Comparison of ENCODE assay signal across 28 mouse cellular contexts in genomic region chr1:192368336-192368735, GRCm38 (mm10).
A peak's percentile ranks its signal among the peaks of the same experiment; 100 is the strongest.
DNase-seq lines count a peak whose midpoint lies in the region; ATAC-seq and TF ChIP-seq lines count a peak whose summit lies in the region.
"Had no signal": no experiment of that assay in that cellular context is flagged by ENCODE, and none has a peak within 500 bp of the region (broad histone marks: within the 10 kb centered on the region; RNA-seq: fewer than 3 reads in every experiment).

No protein-coding gene starts in this region.

- H3K9me3 ChIP-seq in midbrain, embryonic 15.5 days: no peaks in the 10 kb centered on the region
- no peaks in the 10 kb centered on the region for H3K9me3 ChIP-seq in midbrain, embryonic 11.5 days (ENCODE audit: control insufficient read depth, low read length)
- H3K9me3 ChIP-seq: embryonic facial prominence, embryonic 12.5 days; forebrain, embryonic 12.5 days; hindbrain, embryonic 10.5 days; neural tube, embryonic 12.5 days; stomach, embryonic 15.5 days had no signal

- H3K27me3 ChIP-seq in midbrain, embryonic 15.5 days (replicated peaks): no peaks in the 10 kb centered on the region
- no peaks in the 10 kb centered on the region for H3K27me3 ChIP-seq in midbrain, embryonic 11.5 days (ENCODE audit: control insufficient read depth, insufficient read depth, low read length)
- H3K27me3 ChIP-seq: embryonic facial prominence, embryonic 12.5 days; forebrain, embryonic 12.5 days; neural tube, embryonic 12.5 days; stomach, embryonic 15.5 days had no signal

- intact Hi-C loops in left cerebral cortex, postnatal 25 days (cut with DNase I): no loop called here

- no peak overlapping the region for H3K9ac ChIP-seq in midbrain, embryonic 15.5 days
- H3K9ac ChIP-seq in midbrain, embryonic 11.5 days (ENCODE audit: low read length): no peak overlapping the region
- H3K9ac ChIP-seq: embryonic facial prominence, embryonic 12.5 days; forebrain, embryonic 12.5 days; liver, embryonic 14.5 days; lung, embryonic 14.5 days; neural tube, embryonic 12.5 days; stomach, embryonic 15.5 days had no signal

- H3K36me3 ChIP-seq in midbrain, embryonic 15.5 days (replicated peaks): no peaks in the 10 kb centered on the region
- no peaks in the 10 kb centered on the region for H3K36me3 ChIP-seq in midbrain, embryonic 11.5 days (ENCODE audit: control insufficient read depth, insufficient read depth, low read length)
- H3K36me3 ChIP-seq: embryonic facial prominence, embryonic 12.5 days; forebrain, embryonic 12.5 days; hindbrain, embryonic 10.5 days; neural tube, embryonic 12.5 days; stomach, embryonic 15.5 days had no signal

- WGBS in midbrain, embryonic 15.5 days: 28% methylated on average over 5 of the region's 5 CpGs
- WGBS in midbrain, embryonic 11.5 days: 50% methylated on average over 5 of the region's 5 CpGs

- no peak for DNase-seq in frontal cortex, postnatal 10 days (ENCODE audit: low spot score in 2 of 2)
- no peak for DNase-seq in midbrain, embryonic 11.5 days (ENCODE audit: low spot score, missing footprints)
- DNase-seq in brain, embryonic 14.5 days (ENCODE audit: low read depth): peak; percentile 39
- DNase-seq in left cerebral cortex, postnatal 25 days (ENCODE audit: low spot score in 2 of 2): peak; percentile 45 to 93
- DNase-seq: adrenal gland, postnatal 10 days; cerebellum, postnatal 10 days; gastrocnemius, postnatal 10 days; kidney, adult 9 months; kidney, postnatal 14 days; layer of hippocampus, postnatal 36 days; lung, embryonic 14.5 days; lung, postnatal 4 days; thymus, adult 18-20 months; thymus, postnatal 36 days had no signal

- no peak for TF ChIP-seq CTCF in brain, embryonic 14.5 days (IDR thresholded peaks at IDR 0.05; ENCODE audit: borderline replicate concordance, extremely low read depth, insufficient read depth, insufficient read length)

- no peak for TF ChIP-seq POLR2A in brain, embryonic 14.5 days (IDR thresholded peaks at IDR 0.05; ENCODE audit: borderline replicate concordance, extremely low read depth, insufficient read depth, insufficient read length, poor library complexity, severe bottlenecking)

- H3K4me2 ChIP-seq in midbrain, embryonic 15.5 days: no peak overlapping the region
- no peak overlapping the region for H3K4me2 ChIP-seq in midbrain, embryonic 11.5 days
- H3K4me2 ChIP-seq: embryonic facial prominence, embryonic 12.5 days; forebrain, embryonic 12.5 days; heart, embryonic 11.5 days; lung, embryonic 14.5 days; neural tube, embryonic 12.5 days; stomach, embryonic 15.5 days had no signal

- ATAC-seq in frontal cortex, adult (ENCODE audit: low TSS enrichment): peak; percentile 92
- ATAC-seq in midbrain, embryonic 15.5 days (replicated peaks): 0 out of 2 replicates have a peak, but pooled peaks have one; percentile 45
- ATAC-seq in midbrain, embryonic 11.5 days (ENCODE audit: low FRiP score): no peak
- no peak for ATAC-seq in cerebellum, adult (ENCODE audit: insufficient number of reproducible peaks, low FRiP score, low TSS enrichment)
- no peak for ATAC-seq in monocyte, adult 5-6 weeks (replicated peaks; ENCODE audit: insufficient number of reproducible peaks, low FRiP score, low TSS enrichment, poor library complexity, severe bottlenecking)
- ATAC-seq: hindbrain, postnatal 0 days; intestine, embryonic 16.5 days had no signal

- 0 out of 2 replicates have a peak, but pooled peaks cover 7% of the 10 kb centered on the region for H3K4me1 ChIP-seq in midbrain, embryonic 15.5 days
- H3K4me1 ChIP-seq in midbrain, embryonic 11.5 days (ENCODE audit: control insufficient read depth, insufficient read depth, low read length): no peaks in the 10 kb centered on the region
- H3K4me1 ChIP-seq: forebrain, embryonic 12.5 days; hindbrain, embryonic 10.5 days; neural tube, embryonic 12.5 days; stomach, embryonic 15.5 days had no signal

- no peak overlapping the region for H3K27ac ChIP-seq in midbrain, embryonic 15.5 days
- no peak overlapping the region for H3K27ac ChIP-seq in midbrain, embryonic 11.5 days (ENCODE audit: low read depth, low read length)
- H3K27ac ChIP-seq: embryonic facial prominence, embryonic 12.5 days; forebrain, embryonic 12.5 days; hindbrain, embryonic 10.5 days; hindbrain, postnatal 0 days; liver, embryonic 14.5 days; neural tube, embryonic 12.5 days; stomach, embryonic 15.5 days had no signal

- H3K4me3 ChIP-seq in midbrain, embryonic 15.5 days: no peak overlapping the region
- no peak overlapping the region for H3K4me3 ChIP-seq in midbrain, embryonic 11.5 days (ENCODE audit: low read depth, low read length)
- H3K4me3 ChIP-seq: embryonic facial prominence, embryonic 12.5 days; erythroblast, embryonic 14.5 days; forebrain, embryonic 12.5 days; hindbrain, embryonic 10.5 days; neural tube, embryonic 12.5 days; stomach, embryonic 15.5 days had no signal

Comparison
In these comparisons a context has a peak if more than half of its experiments do, and no peak if none do; other contexts are left out.
1. ATAC-seq: peak in frontal cortex, adult (single experiment) and midbrain, embryonic 15.5 days (single experiment); none in midbrain, embryonic 11.5 days (single experiment), cerebellum, adult (single experiment) and monocyte, adult 5-6 weeks (single experiment).
2. DNase-seq: peak in brain, embryonic 14.5 days (single experiment) and left cerebral cortex, postnatal 25 days (2 of 2); none in frontal cortex, postnatal 10 days (0 of 2) and midbrain, embryonic 11.5 days (single experiment).